Mouse (Mus musculus) cerebral cortex, adult 2 months (tissue): ENCODE measurements around the gene Mtrex.

Source experiments
- WGBS: fragments of 180-500 bp; shearing (Covaris S2); methylation state at CpG from one replicate; pipeline ENCODE4 v1.1.7; 2018; 5-methylcytosine and 5-hydroxymethylcytosine counted together

Mtrex gene

GRCm38 (mm10) chr13:112870039-112870690 is 57.0 kb downstream of the Mtrex start:
- WGBS = 79% methylated on average over 11 of the region's 11 CpGs

- 89% methylated on average over 8 of the region's 8 CpGs for WGBS
Observed at GRCm38 (mm10) chr13:112867381-112867780, 59.8 kb downstream of the Mtrex start.

GRCm38 (mm10) chr13:112866782-112867181 is 60.4 kb downstream of the Mtrex start:
- WGBS = 85% methylated on average over 7 of the region's 7 CpGs

- WGBS = 93% methylated on average over 1 of the region's 1 CpGs
Observed at GRCm38 (mm10) chr13:112862978-112863677, 64.1 kb downstream of the Mtrex start.

- WGBS = 68% methylated on average over 3 of the region's 3 CpGs
Observed at GRCm38 (mm10) chr13:112862342-112862741, 64.9 kb downstream of the Mtrex start.

GRCm38 (mm10) chr13:112861825-112862306 is 65.3 kb downstream of the Mtrex start:
- WGBS = 34% methylated on average over 5 of the region's 5 CpGs

- WGBS = 94% methylated on average over 9 of the region's 9 CpGs
Observed at GRCm38 (mm10) chr13:112860911-112861310, 66.3 kb downstream of the Mtrex start.

- WGBS = 95% methylated on average over 2 of the region's 2 CpGs
Observed at GRCm38 (mm10) chr13:112860370-112860769, 66.8 kb downstream of the Mtrex start.

- 78% methylated on average over 21 of the region's 21 CpGs for WGBS
Observed at GRCm38 (mm10) chr13:112859574-112860134, 67.5 kb downstream of the Mtrex start.

GRCm38 (mm10) chr13:112857921-112858320 is 69.3 kb downstream of the Mtrex start:
- 86% methylated on average over 7 of the region's 7 CpGs for WGBS

GRCm38 (mm10) chr13:112854402-112854801 is 72.8 kb downstream of the Mtrex start:
- WGBS = 49% methylated on average over 6 of the region's 6 CpGs

GRCm38 (mm10) chr13:112853710-112854316 is 73.4 kb downstream of the Mtrex start:
- 60% methylated on average over 17 of the region's 17 CpGs for WGBS

- WGBS = 97% methylated on average over 3 of the region's 3 CpGs
Observed at GRCm38 (mm10) chr13:112845931-112846330, 81.3 kb downstream of the Mtrex start.

GRCm38 (mm10) chr13:112840241-112841087 is 86.7 kb downstream of the Mtrex start:
- WGBS = 58% methylated on average over 16 of the region's 16 CpGs

GRCm38 (mm10) chr13:112838562-112839232 is 88.5 kb downstream of the Mtrex start:
- 96% methylated on average over 6 of the region's 6 CpGs for WGBS

GRCm38 (mm10) chr13:112837621-112838155 is 89.5 kb downstream of the Mtrex start:
- WGBS = 91% methylated on average over 9 of the region's 9 CpGs

GRCm38 (mm10) chr13:112836951-112837350 is 90.2 kb downstream of the Mtrex start:
- WGBS = 89% methylated on average over 2 of the region's 2 CpGs

GRCm38 (mm10) chr13:112835113-112835512 is 92.1 kb downstream of the Mtrex start:
- WGBS = 42% methylated on average over 12 of the region's 12 CpGs

GRCm38 (mm10) chr13:112833895-112834263 is 93.3 kb downstream of the Mtrex start:
- WGBS = 75% methylated on average over 3 of the region's 3 CpGs

GRCm38 (mm10) chr13:112833253-112833894 is 93.8 kb downstream of the Mtrex start:
- WGBS = 67% methylated on average over 20 of the region's 20 CpGs
